Mouse (Mus musculus) heart, adult 2 months (tissue): Measurements from ENCODE around the gene Trpc6.

Source experiments
- CTCF ChIP-seq: fragments of 200-600 bp; IDR thresholded peaks from 2 replicates; pipeline ENCODE4 v1.8.1; 2022; ENCODE audit warnings: antibody characterized with exemption, mild to moderate bottlenecking, moderate library complexity
- EP300 ChIP-seq: fragments of 200-500 bp; IDR thresholded peaks from 2 replicates; pipeline ENCODE4 v1.6.1; 2011; ENCODE audit warnings: low read depth, low read length, control low read depth; ENCODE audit not compliant: insufficient read depth
- POLR2A ChIP-seq: fragments of 200-500 bp; IDR thresholded peaks from 2 replicates; pipeline ENCODE4 v1.6.1; 2011; ENCODE audit warnings: mild to moderate bottlenecking, low read depth, low read length, control low read depth; ENCODE audit not compliant: insufficient read depth

DNA sequence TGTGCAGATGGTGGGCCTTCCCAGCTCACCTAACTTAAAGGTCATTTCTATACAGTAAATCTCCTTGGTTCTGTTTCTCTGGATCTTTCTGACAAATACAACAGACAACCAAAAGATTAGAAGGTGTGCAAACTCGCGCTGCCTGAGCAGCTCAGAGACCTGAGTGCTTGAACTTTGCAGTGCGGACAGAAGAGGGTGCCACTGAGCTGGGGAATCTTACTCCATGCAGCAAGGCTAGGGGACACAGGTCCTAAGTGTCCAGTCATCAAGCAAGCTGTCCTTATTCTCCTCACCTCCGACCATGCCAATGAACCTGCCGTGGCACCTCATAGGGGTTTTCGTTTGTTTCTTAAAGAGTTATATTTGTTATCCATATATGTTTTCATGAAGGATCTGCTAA is 48.7 kb downstream of the Trpc6 start:
- TF ChIP-seq CTCF, result peak; percentile 29; the same call in 1 of the 2 replicates
- TF ChIP-seq POLR2A, result no peak
- no peak for TF ChIP-seq EP300
